Mouse (Mus musculus): Measurements from ENCODE around the gene Ccser2.

Gene Ccser2

DNA sequence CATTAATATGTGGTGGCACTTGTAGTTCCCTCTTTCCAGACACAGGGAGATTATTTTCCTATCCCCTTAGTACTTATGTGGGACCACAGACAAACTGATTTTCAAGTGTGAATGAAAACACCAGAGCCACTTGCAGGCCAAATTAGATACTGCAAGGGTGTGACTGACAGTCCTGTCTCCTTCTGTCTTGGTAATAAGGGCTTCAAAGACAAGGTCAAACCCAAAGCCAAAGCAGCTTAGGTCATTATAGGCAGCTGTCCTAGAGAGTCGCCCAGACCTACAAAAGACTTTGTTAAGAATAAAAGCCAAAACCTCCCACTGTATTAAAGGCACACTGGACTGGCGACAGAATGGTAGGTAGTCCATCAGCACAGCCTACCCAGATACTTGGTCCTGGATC lies 30.6 kb downstream of the Ccser2 start:
- DNase-seq (ENCODE audit: low spot score) = no peak

DNA sequence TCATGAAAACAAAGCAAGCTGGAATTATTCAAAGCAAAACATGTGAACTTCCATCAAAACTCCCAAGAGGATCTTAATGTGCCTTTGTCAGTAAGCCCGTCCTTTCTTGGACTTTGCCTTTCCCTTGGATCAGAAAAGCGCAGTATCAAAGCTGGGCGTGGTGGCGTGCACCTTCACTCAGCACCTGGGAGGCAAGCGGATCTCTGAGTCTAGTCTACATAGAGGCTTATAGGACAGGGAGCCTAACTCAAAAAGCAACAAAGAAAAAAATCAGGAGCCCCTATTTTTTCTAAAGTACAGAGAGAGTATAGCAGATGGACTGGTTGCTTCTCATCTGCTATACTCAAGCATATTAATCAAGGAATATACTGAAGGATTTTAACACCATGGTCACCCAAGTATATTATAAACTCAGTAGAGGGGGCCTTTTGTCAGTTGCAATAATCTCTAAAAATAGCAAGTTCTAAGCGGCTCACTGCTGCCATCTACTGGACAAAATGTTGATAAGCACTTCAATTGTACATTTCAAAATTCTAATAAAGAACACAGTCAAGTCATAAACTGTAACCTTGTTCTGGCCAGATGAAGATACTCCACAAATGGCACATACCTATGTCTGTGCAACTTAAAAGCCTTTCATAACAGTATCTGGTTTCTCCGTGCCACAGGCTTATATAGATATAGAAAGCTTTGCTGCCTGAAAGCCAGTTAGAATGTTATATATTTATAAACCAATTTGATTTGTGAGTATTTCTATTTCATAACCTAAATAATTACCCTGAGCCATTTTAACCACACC lies 31.3 kb downstream of the Ccser2 start:
- DNase-seq (ENCODE audit: low spot score) = no peak

DNA sequence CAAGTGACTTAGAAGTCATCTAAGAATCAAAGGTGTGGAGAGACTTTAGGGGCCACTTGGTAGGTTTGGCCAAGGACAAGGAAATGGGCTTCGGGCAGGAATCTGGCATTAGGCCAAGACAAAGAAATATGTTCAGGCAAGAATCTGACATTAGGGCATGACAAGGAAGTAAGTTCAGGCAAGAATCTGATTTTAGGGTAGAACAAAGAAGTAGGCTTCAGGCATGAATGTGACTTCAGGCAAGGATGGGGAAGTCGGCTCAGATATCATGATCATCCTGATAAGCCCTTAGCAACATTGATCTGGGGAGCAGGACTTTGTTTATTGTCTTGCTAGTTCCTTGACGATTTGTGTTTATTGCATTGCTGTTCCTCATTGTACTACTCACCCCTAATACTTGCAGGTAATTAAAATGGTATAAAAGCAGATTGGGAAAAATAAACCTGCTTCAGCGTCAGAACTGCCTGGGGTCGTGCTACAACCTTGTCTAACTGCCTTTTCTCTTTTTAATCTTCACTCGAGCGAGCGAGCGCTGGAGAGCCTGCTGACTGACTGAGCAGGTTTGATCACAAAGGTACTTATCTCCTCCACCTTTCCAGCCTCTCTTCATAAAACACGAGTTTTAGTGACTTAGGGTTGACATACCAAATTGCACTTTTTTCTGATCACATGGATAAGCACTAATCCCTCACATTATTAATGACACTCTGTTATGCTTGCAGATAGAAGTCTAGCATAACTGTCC lies 35.8 kb downstream of the Ccser2 start:
- DNase-seq (ENCODE audit: low spot score) = no peak

DNA sequence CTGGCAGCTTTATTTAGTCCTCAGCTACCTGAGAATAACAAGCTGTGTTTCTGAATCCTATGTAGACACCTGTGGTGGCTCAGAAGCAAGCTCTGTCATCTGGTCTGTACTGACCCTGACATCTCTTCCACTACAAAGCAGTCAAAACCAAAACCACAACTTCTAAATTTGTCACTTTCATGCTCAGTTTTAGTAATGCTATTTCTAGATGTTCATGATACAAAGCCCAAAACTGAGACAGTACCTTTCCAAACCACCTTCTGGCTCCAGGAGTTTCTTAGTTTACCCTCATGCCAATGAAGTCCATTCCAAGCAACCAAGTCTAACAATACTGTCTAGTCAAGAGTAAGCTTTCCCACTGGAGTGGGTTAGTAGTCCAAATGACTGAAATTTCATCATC lies 36.5 kb downstream of the Ccser2 start:
- no peak for DNase-seq (ENCODE audit: low spot score)

GRCm38 (mm10) chr14:36923383-36923782 lies 45.2 kb downstream of the Ccser2 start:
- DNase-seq (ENCODE audit: low spot score) = no peak

GRCm38 (mm10) chr14:36921346-36922049 lies 47.1 kb downstream of the Ccser2 start:
- no peak for DNase-seq (ENCODE audit: low spot score)

DNA sequence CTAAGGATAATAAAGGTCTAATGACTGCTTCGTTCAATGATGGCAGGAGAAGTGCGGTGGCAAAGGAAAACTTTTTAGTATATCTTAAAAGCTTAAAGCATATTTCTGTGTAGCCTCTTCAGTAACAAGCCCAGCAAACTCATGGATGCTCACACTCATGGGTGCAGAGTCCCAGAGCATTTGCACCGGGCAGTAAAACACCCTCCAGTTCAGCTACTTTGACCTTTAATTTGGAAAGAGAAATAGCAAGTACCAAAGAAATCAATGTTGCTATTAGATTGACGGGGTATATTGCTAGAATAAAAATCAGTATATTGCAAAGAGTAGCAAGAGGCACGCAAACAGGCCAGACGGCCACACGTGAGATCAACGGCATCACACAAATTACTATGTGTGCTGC lies 48.7 kb downstream of the Ccser2 start:
- DNase-seq (ENCODE audit: low spot score) = no peak

GRCm38 (mm10) chr14:36919146-36919545 lies 49.4 kb downstream of the Ccser2 start:
- peak; percentile 38 for DNase-seq (ENCODE audit: low spot score)

- DNase-seq (ENCODE audit: low spot score) = no peak
These were observed 53.4 kb downstream of the Ccser2 start for GRCm38 (mm10) chr14:36915203-36915602.

- DNase-seq (ENCODE audit: low spot score) = no peak
These were observed 54.0 kb downstream of the Ccser2 start for GRCm38 (mm10) chr14:36914473-36915005.

DNA sequence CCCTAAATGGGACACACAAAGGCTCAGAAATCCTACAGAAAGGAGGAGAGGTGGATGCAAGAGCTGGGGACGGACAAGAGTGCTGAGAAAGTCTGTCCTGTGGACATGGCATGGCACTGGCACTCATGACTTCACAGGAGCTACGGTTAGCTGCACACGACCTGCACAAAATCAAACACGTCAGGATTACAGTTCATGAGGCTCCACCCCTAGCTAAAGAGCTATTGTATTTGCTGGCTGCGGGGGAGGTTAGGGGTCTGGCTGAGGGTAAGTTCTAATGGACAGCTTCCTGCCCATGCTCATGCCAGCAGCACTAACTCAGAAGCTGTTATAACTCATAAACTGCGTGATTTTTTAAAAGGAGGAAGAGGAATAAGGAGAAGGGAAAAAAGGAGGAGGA lies 56.8 kb downstream of the Ccser2 start:
- no peak for DNase-seq (ENCODE audit: low spot score)

DNA sequence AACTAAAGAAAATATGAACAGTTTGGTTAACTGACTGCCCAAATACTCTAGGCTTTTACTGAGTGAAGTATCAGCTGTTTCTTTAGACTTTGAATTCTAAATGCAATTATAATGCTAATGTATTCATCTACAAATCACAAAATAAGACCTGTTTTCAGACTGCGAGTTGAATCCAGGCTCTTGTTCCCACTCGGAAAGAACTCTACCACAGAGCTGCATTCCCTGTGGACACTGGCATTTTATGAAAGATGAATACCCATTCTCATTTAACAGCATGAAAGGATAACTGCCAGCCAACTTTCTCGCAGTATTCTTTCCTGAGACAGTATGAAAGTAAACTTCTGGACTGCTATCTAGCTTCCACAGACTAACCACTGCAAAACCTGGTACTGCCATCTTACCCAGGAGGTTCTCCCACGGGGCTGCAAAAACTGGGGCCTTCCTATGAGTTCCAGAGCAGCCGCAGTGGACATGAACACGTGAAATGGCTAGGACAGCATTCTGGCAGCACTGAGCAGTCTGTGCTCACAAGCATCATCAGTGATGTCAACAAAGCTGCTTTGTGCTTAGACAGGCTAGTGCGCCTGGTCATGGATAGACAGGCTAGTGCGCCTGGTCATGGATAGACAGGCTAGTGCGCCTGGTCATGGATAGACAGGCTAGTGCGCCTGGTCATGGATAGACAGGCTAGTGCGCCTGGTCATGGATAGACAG lies 62.6 kb downstream of the Ccser2 start:
- DNase-seq (ENCODE audit: low spot score) = no peak

GRCm38 (mm10) chr14:36904206-36904605 lies 64.4 kb downstream of the Ccser2 start:
- no peak for DNase-seq (ENCODE audit: low spot score)

DNA sequence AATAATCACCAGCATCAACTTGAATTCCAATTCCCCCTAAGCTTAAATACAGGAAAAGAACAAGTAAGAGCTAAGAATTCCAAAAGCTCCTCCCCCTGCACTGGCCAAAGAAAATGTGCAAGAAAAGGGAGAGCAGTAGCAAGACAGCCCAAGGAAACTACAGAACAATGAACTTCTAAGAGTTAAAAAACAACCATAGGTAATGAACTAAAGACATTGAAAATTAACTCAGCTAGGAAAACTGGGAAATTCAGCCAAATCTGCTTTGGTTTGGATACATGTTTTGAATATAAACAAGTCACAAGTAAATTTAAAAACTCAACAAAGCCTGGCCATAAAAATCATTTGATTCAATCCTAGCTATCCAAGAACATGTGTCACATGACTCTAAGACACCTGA lies 67.7 kb downstream of the Ccser2 start:
- no peak for DNase-seq (ENCODE audit: low spot score)

GRCm38 (mm10) chr14:36894701-36895100 lies 73.9 kb downstream of the Ccser2 start:
- DNase-seq (ENCODE audit: low spot score) = no peak

GRCm38 (mm10) chr14:36892762-36893358 lies 75.7 kb downstream of the Ccser2 start:
- no peak for DNase-seq (ENCODE audit: low spot score)

GRCm38 (mm10) chr14:36890130-36890529 lies 78.4 kb downstream of the Ccser2 start:
- DNase-seq (ENCODE audit: low spot score) = no peak

GRCm38 (mm10) chr14:36885680-36886079 lies 82.9 kb downstream of the Ccser2 start:
- DNase-seq (ENCODE audit: low spot score) = no peak

DNA sequence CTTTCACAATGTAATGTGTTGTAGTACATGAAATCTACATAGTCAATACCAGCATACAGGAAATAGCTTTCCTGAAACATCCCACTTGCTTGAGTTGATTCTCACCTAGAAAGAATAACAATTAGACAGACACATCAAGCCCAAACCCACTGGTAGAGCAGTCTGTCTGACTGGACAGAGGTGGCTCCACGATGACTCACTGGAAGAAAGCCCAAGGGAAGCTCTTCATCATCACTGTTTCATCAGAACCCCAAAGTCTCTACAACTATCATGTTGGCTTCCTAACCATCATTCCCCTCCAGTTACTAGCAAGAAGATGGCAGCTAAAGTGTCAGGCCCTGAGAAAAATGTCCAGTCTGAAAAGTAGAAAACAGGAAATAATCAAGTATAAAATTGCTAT lies 83.5 kb downstream of the Ccser2 start:
- no peak for DNase-seq (ENCODE audit: low spot score)

DNA sequence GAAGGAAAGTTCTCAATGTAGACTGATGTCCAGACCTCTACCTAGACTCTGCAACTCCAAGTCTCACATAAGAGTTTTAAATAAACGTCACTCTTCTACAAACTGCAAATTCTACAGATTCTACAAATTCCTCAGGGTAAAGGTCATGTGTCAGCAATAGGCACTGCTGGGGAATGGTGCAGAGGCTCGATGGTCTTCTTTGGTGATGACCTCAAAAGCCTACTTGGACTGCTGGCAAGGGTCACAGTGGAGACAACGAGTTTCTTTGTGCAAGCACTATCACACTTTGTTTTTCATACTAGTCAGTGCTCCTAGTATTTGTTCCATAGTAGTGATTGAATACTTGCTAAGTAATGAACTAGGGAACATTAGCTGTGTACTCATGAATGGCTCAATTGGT lies 85.0 kb downstream of the Ccser2 start:
- DNase-seq (ENCODE audit: low spot score) = no peak

DNA sequence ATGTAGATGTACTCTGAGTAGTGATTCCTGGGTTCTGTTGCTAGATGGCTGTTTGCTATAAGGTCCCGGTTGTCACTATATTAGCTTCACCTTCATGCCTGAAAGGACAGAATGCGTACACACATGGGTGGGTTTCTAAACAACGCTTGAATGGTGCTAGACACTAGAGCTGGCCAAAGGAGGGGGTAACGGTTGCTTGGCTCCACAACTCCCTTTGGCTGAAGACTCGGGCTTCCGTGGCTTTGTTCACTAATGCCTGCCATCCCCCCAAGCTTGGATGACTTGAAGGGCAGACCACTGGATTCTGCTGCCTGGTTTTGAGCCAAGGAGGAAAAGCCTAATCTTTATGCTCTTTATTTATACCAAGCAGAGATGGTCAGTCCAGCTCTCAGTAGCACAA lies 98.3 kb downstream of the Ccser2 start:
- DNase-seq (ENCODE audit: low spot score) = no peak
